Mouse (Mus musculus): ENCODE data around the gene Lin28b. TPM values are rescaled to one million over a fixed set of nuclear protein-coding genes. Genes with fewer than 3 reads are reported as not detected.
A peak's percentile ranks its signal among the peaks of the same experiment; 100 is the strongest.

Gene Lin28b
- polyA plus RNA-seq (2012; rRNA removed) = not detected in 2 replicates

DNA sequence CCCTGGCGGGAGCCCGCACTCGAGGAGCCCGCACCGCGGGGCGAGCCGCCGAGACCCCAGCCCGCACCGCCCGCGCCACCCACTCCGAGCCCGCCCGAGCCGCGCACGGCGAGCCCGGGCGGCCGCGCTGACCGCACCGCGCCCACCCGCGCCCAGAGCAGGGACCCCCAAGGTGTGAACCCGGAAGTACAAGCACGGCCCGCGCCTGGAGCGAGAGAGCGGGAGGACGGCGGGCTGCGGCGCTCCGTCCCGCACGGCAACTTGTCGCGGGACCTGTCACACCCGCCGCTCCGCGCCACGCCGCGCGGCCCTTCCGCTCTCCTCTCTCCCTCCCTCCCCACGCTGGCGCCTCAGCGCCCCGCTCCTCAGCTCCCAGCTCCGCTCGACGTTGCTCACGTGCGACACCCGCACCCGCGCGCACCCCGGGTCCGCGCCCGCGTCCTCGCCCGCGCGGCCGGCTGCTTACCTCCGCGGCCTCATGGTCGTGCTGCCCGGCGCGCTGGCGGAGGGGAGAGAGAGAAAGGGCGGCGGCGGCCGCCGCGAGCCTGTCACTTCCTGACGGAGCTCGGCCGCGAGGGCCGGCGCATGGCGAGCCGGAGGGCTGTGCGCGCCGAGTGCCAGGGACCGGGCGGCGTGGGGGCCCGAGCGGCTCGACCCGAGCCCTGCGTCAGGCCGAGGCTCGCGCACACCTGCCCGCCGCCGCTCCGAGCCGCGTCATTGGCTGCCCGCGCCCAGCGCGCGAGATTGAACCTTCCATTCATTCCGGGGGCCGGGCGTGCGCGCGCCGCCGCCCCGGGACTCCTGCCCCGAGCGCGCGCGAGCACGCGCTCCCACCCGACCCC lies at the start of gene Lin28b:
Gene Lin28b (minus strand): TSS at position 635 of the 842 bp plus-strand sequence.
- WGBS = 2% methylated on average over 126 of the region's 139 CpGs
- Histone ChIP-seq H3K4me1 (ENCODE audit: control insufficient read depth, insufficient read depth, insufficient read length) (peaks cover 10% of the 10 kb centered on the region; the same call in 1 of the 2 replicates), H3K36me3 (ENCODE audit: control insufficient read depth, insufficient read depth, low read length) (no peaks in the 10 kb centered on the region), H3K27ac (ENCODE audit: insufficient read depth, low read length) (no peak within 1 kb of the TSS), H3K27me3 (ENCODE audit: control insufficient read depth, insufficient read depth, low read length) (peaks cover 14% of the 10 kb centered on the region), H3K4me3 (ENCODE audit: extremely low read depth, insufficient read depth, insufficient read length) (peak within 1 kb of the TSS; percentile 53)
- no peak for TF ChIP-seq POLR2A (IDR thresholded peaks at IDR 0.05; ENCODE audit: low read depth, low read length)
- TF ChIP-seq CTCF (IDR thresholded peaks at IDR 0.05; ENCODE audit: extremely low read depth, insufficient read depth, insufficient read length, insufficient replicate concordance) = no peak
- DNase-seq (ENCODE audit: low read depth in 1 of 2, low spot score in 2 of 2) = no peak

DNA sequence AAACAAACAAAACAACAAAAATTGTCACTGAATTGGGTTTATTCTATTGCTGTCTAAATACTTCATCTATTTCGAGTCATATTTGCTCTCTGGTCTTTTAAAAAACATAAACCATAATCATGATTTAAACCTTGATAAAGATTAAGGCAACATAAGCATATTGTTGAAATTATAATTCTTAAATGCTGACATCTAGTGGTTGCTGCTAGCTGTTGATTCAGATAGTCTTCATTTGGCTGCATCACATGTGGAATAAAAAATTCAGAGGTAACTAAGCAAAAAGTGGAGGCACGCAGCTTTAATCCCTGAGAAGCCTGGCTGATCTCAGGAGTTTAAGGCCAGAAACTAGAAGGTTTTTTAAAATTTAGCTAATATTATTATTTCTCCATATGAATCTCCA lies 25.6 kb upstream of the Lin28b start:
- Histone ChIP-seq H3K4me1 (ENCODE audit: control insufficient read depth, insufficient read depth, insufficient read length) (no peaks in the 10 kb centered on the region), H3K27ac (ENCODE audit: insufficient read depth, low read length) (no peak overlapping the region), H3K4me3 (ENCODE audit: extremely low read depth, insufficient read depth, insufficient read length) (no peak overlapping the region), H3K27me3 (ENCODE audit: control insufficient read depth, insufficient read depth, low read length) (no peaks in the 10 kb centered on the region), H3K36me3 (ENCODE audit: control insufficient read depth, insufficient read depth, low read length) (no peaks in the 10 kb centered on the region)
- TF ChIP-seq CTCF (IDR thresholded peaks at IDR 0.05; ENCODE audit: extremely low read depth, insufficient read depth, insufficient read length, insufficient replicate concordance) (no peak), POLR2A (IDR thresholded peaks at IDR 0.05; ENCODE audit: low read depth, low read length) (no peak)
- WGBS = 55% methylated on average over 2 of the region's 2 CpGs
- DNase-seq (ENCODE audit: low read depth in 1 of 2, low spot score in 2 of 2) = no peak

DNA sequence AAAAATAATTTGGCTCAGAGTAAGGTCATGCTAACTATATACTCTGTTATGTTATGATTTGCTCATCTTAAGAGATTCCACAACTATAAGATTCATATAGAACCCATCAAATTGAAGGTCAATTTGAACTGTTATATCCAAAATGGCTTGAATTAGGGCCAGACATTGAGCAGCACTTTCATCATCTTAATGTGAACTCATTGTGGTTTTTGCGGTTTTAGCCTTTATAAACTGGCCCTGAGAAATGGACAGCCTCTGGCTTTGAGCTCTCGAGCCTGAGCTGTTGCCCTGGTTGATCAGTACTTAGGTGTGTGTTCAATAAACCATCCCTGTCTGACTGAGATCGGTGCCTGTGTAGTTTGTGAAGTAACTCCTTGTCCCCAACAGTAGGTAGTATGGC lies 24.5 kb upstream of the Lin28b start:
- H3K27me3 ChIP-seq (ENCODE audit: control insufficient read depth, insufficient read depth, low read length) = no peaks in the 10 kb centered on the region

DNA sequence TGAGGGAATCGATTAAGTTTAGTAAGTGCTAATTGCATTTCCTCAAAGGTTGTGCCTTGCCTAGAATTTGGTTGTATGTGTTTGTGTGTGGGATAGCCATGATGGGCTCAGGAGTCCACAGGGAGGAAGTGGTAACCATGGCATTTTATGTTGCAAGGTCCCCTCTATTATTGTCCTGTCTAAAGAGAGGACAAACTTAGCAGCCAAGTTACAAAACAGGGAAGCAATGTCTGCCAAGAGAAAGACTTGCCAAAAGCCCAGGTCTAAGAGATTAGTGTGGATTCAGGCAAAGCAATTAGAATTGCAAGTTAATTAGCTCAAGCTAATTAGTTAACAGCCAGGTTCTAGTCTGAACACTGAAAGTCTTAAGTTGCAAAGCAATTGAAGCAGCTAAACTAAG lies 14.1 kb upstream of the Lin28b start:
- 83% methylated on average over 1 of the region's 1 CpGs for WGBS
- TF ChIP-seq CTCF (IDR thresholded peaks at IDR 0.05; ENCODE audit: extremely low read depth, insufficient read depth, insufficient read length, insufficient replicate concordance) = no peak
- TF ChIP-seq POLR2A (IDR thresholded peaks at IDR 0.05; ENCODE audit: low read depth, low read length) = no peak
- Histone ChIP-seq H3K4me3 (ENCODE audit: extremely low read depth, insufficient read depth, insufficient read length) (no peak overlapping the region), H3K27me3 (ENCODE audit: control insufficient read depth, insufficient read depth, low read length) (no peaks in the 10 kb centered on the region), H3K27ac (ENCODE audit: insufficient read depth, low read length) (no peak overlapping the region), H3K4me1 (ENCODE audit: control insufficient read depth, insufficient read depth, insufficient read length) (no peaks in the 10 kb centered on the region), H3K36me3 (ENCODE audit: control insufficient read depth, insufficient read depth, low read length) (no peaks in the 10 kb centered on the region)
- no peak for DNase-seq (ENCODE audit: low read depth in 1 of 2, low spot score in 2 of 2)

More for the DNA sequence above, 24.5 kb upstream of the Lin28b start:
- no peak for DNase-seq (ENCODE audit: low read depth in 1 of 2, low spot score in 2 of 2)
- Histone ChIP-seq H3K4me1 (ENCODE audit: control insufficient read depth, insufficient read depth, insufficient read length) (no peaks in the 10 kb centered on the region), H3K36me3 (ENCODE audit: control insufficient read depth, insufficient read depth, low read length) (no peaks in the 10 kb centered on the region), H3K4me3 (ENCODE audit: extremely low read depth, insufficient read depth, insufficient read length) (no peak overlapping the region), H3K27ac (ENCODE audit: insufficient read depth, low read length) (no peak overlapping the region)
- no peak for TF ChIP-seq POLR2A (IDR thresholded peaks at IDR 0.05; ENCODE audit: low read depth, low read length)
- TF ChIP-seq CTCF (IDR thresholded peaks at IDR 0.05; ENCODE audit: extremely low read depth, insufficient read depth, insufficient read length, insufficient replicate concordance) = no peak
- 74% methylated on average over 3 of the region's 3 CpGs for WGBS

DNA sequence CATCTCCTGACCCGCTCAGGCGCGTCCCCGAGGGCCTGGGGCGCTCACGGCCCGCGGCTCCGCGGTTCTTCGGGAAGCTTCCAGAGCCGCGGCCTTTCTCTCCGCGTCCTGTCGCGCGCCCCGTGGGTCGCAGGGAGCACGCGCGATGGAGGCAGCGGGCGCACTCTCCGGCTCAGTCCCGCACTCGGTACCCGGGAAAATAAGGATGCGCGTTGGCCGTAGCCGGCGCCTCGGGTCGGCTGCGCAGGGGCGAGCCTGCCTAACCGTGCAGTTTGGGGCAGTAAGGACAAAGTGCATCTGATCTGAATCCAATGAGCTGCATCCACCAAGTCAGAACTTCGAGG lies 380 bp upstream of the Lin28b start:
- H3K4me3 ChIP-seq (ENCODE audit: extremely low read depth, insufficient read depth, insufficient read length) = peak overlapping the region; percentile 53
- no peak for DNase-seq (ENCODE audit: low read depth in 1 of 2, low spot score in 2 of 2)
- WGBS = 2% methylated on average over 37 of the region's 40 CpGs
- H3K36me3 ChIP-seq (ENCODE audit: control insufficient read depth, insufficient read depth, low read length) = no peaks in the 10 kb centered on the region
- TF ChIP-seq POLR2A (IDR thresholded peaks at IDR 0.05; ENCODE audit: low read depth, low read length) (no peak), CTCF (IDR thresholded peaks at IDR 0.05; ENCODE audit: extremely low read depth, insufficient read depth, insufficient read length, insufficient replicate concordance) (no peak)
- no peak overlapping the region for H3K27ac ChIP-seq (ENCODE audit: insufficient read depth, low read length)
- peaks cover 10% of the 10 kb centered on the region; the same call in 1 of the 2 replicates for H3K4me1 ChIP-seq (ENCODE audit: control insufficient read depth, insufficient read depth, insufficient read length)
- H3K27me3 ChIP-seq (ENCODE audit: control insufficient read depth, insufficient read depth, low read length) = peaks cover 14% of the 10 kb centered on the region

DNA sequence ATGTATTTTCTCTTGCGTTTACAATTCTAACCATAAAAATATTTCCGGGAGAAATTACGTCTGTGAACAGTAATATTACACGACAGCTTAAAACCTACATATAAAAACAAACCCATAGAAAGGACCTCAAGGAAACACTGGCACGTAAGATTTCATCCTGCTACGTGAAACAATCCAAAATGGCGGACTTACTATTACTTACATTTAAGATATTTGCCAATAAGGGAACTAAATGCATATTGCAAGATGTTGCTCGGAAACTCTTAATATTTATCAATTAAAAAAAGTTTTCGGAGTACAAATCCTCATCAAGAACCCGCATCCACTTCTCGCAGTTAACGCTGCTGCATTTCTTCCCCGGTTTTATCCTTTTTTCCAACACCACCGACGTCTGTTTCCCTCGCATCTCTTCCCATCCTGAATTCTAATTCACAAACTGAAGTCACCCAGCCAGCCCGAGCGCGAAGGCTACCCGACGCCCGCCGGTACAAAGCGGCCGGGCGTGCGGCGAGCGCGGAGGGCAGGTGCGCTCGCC lies 902 bp downstream of the Lin28b start:
- Histone ChIP-seq H3K27ac (ENCODE audit: insufficient read depth, low read length) (no peak overlapping the region), H3K36me3 (ENCODE audit: control insufficient read depth, insufficient read depth, low read length) (no peaks in the 10 kb centered on the region), H3K4me3 (ENCODE audit: extremely low read depth, insufficient read depth, insufficient read length) (no peak overlapping the region), H3K4me1 (ENCODE audit: control insufficient read depth, insufficient read depth, insufficient read length) (peaks cover 10% of the 10 kb centered on the region; the same call in 1 of the 2 replicates), H3K27me3 (ENCODE audit: control insufficient read depth, insufficient read depth, low read length) (peaks cover 14% of the 10 kb centered on the region)
- TF ChIP-seq CTCF (IDR thresholded peaks at IDR 0.05; ENCODE audit: extremely low read depth, insufficient read depth, insufficient read length, insufficient replicate concordance) (no peak), POLR2A (IDR thresholded peaks at IDR 0.05; ENCODE audit: low read depth, low read length) (no peak)
- 5% methylated on average over 32 of the region's 32 CpGs for WGBS
- no peak for DNase-seq (ENCODE audit: low read depth in 1 of 2, low spot score in 2 of 2)

DNA sequence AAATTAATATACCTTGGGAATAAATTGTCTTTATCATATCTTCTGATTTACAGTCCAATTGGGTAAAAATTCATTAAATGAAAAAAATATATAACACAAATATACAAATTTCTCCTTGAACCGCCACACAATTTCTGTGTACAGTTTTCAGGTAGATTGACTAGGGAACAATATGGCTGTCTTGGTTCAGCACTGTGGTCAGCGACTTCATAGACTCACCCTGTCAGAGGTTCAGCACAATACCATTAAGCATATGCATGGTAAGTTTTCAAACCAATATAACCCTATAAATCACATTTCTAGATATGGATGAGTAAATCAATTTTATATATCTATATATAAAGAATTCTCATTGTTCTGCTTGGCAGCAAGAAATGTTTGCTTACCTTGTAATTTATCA lies 3.0 kb downstream of the Lin28b start:
- no peak overlapping the region for H3K4me3 ChIP-seq (ENCODE audit: extremely low read depth, insufficient read depth, insufficient read length)
- 58% methylated on average over 2 of the region's 2 CpGs for WGBS
- no peak for DNase-seq (ENCODE audit: low read depth in 1 of 2, low spot score in 2 of 2)
- no peaks in the 10 kb centered on the region for H3K36me3 ChIP-seq (ENCODE audit: control insufficient read depth, insufficient read depth, low read length)
- TF ChIP-seq CTCF (IDR thresholded peaks at IDR 0.05; ENCODE audit: extremely low read depth, insufficient read depth, insufficient read length, insufficient replicate concordance) (no peak), POLR2A (IDR thresholded peaks at IDR 0.05; ENCODE audit: low read depth, low read length) (no peak)
- H3K27ac ChIP-seq (ENCODE audit: insufficient read depth, low read length) = no peak overlapping the region
- H3K27me3 ChIP-seq (ENCODE audit: control insufficient read depth, insufficient read depth, low read length) = peaks cover 14% of the 10 kb centered on the region
- H3K4me1 ChIP-seq (ENCODE audit: control insufficient read depth, insufficient read depth, insufficient read length) = peaks cover 10% of the 10 kb centered on the region; the same call in 1 of the 2 replicates
